Mouse (Mus musculus): Measurements from ENCODE around the gene Prss16.

Gene Prss16

GRCm38 (mm10) chr13:21971641-21972040, 37.9 kb downstream of the Prss16 start:
- no peak for DNase-seq (ENCODE audit: low spot score)

- no peak for DNase-seq (ENCODE audit: low spot score)
Measured at GRCm38 (mm10) chr13:21969816-21970215, 39.7 kb downstream of the Prss16 start.

GRCm38 (mm10) chr13:21969269-21969668, 40.3 kb downstream of the Prss16 start:
- no peak for DNase-seq (ENCODE audit: low spot score)

Measured in testis, postnatal 10 days (tissue).